Mouse (Mus musculus): ENCODE measurements around the gene Nt5c3b.

The Nt5c3b gene

DNA sequence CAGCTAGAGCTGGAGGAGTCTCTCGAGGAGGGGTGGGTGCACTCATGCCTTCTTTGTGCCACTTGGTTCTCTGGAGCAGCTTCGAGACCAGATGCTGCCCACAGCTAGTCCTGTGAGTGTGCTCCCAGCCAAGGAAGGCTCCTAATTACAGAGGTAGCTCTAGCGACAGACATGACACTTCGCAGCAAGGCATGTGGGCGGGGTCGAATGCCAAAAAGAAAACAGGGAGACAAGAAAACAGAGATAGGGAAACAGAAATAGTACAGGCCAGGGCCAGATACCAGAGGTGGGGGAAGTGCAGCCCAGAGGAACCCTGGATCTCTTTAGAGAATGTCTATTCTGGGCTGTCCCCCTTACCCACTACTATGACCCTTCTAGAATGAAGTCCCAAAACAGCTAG, 39.4 kb downstream of the Nt5c3b start:
- ATAC-seq (ENCODE audit: insufficient number of reproducible peaks, low FRiP score, low TSS enrichment), result no peak

DNA sequence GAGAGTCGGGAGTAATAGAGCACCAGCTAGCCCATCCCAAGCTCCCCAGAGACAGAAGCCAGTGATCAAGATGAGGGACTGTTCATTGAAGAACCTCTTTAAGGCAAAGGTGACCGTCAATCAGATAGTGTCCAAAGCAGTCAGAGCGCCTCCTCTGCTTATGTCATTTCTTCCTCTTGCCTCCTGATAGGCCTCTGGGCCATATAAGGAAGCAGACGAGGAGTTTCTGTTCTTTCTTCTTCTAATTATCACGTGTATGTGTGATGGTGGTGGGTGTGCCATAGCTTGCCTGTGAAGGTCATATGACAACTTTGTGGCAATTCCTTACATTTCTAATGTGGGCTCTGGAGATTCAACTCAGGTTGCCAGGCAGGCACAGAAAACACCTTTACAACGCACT, 40.8 kb downstream of the Nt5c3b start:
- no peak for ATAC-seq (ENCODE audit: insufficient number of reproducible peaks, low FRiP score, low TSS enrichment)

DNA sequence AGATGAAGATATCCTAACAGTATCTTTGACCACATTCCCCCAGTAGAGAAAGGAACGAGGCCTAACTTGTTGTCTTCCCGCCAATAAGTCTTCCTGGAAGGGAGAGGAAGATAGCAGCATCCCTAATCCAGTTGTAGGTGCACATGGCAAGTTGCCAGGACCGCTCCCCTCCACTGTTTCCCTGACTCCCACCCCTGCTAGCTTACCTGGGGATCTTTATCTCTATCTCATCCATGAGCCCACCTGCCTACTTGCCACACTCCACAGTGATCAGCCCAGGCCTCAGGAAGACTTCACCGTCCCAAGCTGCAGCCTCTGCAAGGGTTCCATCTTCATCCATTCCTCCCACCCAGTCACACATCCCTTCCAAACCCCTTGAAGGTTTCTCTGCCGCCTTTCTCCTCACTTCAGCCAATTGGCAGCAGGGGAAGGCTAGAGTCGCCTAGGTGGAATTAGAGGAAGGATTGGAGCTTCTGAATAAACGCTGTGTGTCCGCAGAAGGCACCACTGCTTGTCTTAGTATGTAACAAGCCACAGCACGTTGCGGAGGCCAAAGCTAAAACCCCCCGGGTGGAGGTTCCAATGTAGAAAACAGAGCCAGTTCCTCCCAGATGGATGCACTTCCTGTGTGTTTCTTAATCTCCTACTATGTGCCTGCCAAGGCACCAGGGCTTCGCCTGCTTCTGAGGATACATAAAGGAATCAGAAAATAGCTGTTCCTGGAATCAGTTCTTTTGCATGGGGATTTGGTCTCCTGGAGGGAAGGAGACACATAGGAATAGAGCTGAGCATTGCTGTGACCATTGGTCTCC, 41.7 kb downstream of the Nt5c3b start:
- no peak for ATAC-seq (ENCODE audit: insufficient number of reproducible peaks, low FRiP score, low TSS enrichment)

DNA sequence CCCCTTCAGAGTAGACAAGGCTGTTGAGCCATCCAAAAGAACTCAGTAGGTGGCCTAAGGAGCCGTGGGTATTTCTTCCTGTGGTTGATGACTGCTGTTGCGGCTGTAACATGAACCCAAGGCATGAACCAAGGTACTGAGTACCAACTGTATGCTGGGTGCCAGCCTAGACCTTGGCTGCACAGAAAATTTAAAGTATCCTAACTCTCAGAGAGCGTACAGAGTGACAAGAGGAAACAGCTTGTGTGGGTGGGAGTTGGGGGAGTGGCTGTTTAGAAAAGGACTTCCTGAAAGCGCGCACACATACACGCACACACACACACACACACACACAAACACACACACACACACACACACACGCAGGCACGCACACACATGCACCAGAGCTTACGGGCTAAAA, 42.3 kb downstream of the Nt5c3b start:
- ATAC-seq (ENCODE audit: insufficient number of reproducible peaks, low FRiP score, low TSS enrichment), result no peak

DNA sequence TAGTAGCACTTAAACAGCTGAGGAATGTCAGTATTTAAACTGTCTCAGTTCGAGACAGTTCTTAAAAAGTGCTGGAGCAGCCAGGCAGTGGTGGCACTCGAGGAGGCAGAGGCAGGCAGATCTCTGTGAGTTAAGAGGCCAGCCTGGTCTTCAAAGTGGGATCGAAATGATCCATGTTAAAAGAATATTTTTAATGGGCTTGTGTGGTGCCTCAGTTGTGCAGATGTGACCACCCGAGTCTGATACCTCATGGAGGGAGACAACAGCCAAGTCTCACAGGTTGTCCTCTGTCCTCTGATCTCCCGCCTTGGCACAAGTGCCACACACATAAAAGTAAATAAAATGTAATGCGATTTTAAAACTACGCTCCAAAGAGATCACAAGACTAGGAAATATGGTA, 43.1 kb downstream of the Nt5c3b start:
- no peak for ATAC-seq (ENCODE audit: insufficient number of reproducible peaks, low FRiP score, low TSS enrichment)

DNA sequence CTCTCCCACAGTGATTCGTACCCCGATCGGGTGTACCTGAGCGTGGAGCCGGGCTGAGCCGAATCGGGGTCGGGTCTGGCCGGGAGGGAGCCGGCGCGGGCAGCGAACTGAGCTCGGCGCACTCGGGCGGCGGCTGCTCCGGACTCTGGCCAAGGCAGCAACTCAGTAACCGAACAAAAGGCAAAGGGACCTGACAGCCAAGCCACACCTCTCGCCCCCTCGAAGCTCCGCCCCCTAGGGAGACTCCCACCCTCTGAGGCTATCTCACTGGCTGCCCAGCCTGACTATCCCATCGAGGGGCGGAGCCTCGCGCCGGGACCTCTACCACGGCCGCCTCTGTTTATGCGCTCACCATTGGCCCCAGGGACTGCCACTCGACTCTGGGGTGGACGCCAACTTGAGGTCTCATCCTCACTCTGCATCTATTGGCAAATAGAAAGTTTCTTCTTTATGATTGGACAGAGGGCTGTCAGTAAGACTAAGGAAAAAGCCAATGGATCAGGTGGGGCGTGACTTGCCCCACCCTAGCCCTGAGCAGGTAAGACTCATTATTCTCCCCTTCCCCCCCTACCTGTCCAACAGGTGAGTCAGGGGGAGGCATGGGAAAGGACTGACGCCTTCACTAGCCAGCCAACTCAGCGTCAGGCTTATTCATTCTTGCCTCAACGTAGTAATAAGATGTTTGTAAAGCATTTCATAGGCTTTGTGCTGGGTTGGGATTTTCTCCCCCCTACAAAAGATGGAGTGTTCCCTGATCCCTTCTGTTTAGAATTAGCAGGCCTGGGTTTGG, 43.8 kb downstream of the Nt5c3b start, which contains the start of gene Jup:
Gene Jup (minus strand): TSS at position 164 of the 790 bp plus-strand sequence.
- peak; percentile 94 for ATAC-seq (ENCODE audit: insufficient number of reproducible peaks, low FRiP score, low TSS enrichment)

DNA sequence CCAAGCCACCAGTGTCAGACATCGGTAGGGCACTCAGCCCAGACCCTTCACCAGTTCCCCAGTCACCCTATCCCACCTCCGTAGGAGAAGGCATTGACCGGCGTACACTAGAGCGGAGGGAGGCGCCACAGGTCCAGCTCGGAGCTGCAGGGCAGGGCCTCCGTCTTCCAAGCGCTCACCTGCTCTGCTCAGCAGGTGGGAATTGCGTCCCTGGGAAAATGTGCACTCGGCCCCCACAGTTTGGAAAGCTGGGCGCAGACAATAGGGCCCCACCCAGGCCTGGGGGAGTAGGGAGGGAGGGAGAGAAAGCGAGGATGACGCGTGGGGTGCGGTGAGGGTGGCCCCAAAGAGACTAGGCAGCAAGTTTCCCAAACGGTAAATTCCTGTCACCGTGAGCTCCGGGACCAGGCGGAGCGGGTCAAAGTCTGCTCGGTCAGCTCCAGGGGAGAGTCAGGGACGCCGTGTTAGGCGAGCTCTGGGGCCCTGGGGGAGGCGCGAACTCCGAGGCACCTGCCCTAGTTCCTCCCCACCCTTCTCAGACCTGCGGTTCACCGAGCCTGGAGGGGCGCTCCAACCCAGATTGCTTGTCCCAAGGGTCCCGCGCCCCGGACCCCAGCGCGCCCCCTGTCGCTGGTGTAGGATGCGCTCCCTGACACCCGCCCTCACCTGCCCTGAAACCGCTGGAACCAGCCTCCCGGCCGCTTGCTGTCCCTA, 44.6 kb downstream of the Nt5c3b start:
- 0 out of 2 replicates have a peak, but pooled peaks have one; percentile 2 for ATAC-seq (ENCODE audit: insufficient number of reproducible peaks, low FRiP score, low TSS enrichment)

DNA sequence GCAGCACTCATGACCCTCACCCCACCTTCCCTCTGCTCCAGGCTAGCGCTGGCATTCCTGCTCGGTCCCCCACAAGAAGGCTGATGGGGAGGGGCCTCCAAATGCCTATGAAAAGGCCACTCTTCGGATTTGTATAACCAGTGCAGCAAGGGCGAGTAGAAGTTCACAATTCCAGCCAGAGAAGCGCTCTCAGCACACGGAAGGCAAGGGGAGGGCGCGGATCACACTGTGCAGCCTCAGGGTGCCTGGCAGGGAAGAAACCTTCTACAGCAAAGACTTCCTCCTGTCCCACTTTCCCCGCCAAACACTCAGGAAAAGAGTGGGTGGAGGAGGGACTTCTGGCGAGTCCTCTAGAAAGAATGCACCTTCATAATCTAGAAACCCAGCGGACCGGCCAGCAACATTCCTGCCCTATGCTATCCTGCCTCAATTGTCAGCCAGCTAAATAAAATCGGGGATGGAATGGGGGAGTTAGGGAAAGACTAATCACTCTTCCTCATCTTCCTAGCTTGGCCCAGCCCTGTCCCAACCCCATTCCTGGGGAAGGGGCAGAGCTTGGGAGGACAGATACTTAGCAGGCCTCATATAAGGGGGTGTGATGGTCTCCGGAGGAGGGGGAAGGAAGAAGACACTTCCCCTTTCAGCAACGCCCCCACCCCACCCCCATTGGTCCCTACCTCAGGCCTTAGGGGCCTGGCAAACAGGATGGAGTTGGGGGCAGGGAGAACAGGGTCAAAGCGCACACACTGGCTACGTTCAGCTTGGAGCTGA, 45.6 kb downstream of the Nt5c3b start:
- ATAC-seq (ENCODE audit: insufficient number of reproducible peaks, low FRiP score, low TSS enrichment), result no peak

DNA sequence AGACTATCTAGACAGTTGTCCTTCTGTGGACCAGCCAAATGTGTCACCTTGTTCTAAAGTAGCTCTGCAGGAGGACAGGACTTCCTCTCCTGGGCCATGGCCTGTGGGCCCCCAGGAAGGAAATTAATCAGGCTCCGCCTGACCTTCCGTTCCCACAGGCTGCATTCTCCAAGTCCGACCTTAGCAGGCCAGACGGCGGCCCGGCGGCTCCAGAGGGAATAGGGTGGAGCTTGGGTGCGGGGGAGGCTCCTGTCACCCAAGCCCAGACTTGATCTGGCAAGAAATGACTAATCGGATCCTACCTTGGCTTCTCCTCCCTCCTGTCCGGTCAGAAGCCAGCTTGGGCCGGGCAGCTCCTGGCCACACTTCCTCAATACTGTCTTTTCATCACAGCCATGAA, 46.4 kb downstream of the Nt5c3b start:
- ATAC-seq (ENCODE audit: insufficient number of reproducible peaks, low FRiP score, low TSS enrichment), result 0 out of 2 replicates have a peak, but pooled peaks have one; percentile 34

DNA sequence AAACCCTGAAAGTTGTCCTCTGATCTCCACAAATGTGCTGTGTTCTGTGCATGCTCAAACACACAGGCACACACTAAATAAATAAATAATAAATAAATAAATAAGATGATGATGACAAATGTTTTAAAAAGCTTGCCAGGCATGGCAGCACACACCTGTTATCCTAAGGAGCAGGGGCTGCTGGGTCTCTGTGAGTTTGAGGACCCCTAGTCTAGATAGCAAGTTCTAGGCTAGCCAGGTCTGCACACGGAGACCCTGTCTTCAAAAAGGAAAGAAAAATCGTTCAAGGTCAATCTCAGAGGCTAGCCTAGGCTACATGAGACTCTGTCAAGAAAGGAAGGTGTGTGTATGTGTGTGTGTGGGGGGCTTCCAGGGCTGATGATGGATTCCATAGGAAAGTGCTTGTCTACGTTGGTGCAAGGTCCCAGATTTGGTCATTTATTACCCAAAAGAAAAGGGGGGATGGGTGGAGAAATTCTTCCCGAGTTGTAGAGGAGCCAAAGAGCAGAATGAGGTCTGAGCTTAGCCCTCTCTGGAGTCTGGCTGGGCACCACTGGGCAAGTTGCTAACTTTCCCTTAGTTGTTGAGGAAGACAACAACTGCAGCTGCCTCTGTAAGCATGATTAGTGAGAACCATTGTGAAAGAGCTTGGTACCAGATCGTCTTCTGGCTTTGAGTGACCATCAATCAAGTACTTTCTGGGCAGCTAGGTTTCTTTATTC, 47.1 kb downstream of the Nt5c3b start:
- ATAC-seq (ENCODE audit: insufficient number of reproducible peaks, low FRiP score, low TSS enrichment), result no peak

DNA sequence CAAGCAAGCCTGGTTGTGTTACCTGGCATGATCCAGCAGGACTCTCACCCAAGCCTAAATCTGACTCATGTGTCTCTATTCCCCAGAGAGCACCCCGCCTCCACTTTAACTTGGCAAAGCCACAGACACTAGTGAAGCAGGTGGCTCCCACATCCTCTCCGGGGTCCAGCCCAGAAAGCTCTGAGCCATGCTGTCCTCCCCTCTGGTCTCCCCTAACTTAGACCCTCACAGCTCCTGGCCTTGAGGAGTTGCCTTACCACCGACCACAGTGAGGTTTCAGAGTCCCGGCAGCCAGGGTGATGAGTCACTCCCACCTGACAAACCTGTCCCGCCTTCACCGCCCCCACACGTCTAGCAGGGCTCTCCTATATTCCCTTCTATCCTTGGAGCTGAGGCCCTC, 47.9 kb downstream of the Nt5c3b start:
- ATAC-seq (ENCODE audit: insufficient number of reproducible peaks, low FRiP score, low TSS enrichment), result no peak

DNA sequence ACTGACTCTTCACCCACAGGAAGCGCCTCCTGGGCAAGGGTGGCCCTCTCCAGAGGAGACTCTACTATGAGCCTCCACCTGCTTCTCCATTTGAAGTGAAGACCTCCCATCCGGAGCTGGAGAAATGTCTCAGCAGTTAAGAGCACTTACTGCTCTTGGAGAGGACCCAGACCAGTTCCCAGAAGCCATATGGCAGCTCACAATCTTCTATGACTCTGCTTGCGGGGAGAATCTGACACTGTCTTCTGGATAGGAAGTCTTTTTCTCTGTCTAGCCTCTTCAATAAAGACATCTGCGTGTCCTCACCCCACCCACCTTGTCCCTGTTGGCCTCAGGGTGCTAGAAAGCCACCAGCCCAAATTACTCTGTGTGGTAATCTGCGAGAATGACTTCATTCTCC, 48.6 kb downstream of the Nt5c3b start:
- no peak for ATAC-seq (ENCODE audit: insufficient number of reproducible peaks, low FRiP score, low TSS enrichment)

DNA sequence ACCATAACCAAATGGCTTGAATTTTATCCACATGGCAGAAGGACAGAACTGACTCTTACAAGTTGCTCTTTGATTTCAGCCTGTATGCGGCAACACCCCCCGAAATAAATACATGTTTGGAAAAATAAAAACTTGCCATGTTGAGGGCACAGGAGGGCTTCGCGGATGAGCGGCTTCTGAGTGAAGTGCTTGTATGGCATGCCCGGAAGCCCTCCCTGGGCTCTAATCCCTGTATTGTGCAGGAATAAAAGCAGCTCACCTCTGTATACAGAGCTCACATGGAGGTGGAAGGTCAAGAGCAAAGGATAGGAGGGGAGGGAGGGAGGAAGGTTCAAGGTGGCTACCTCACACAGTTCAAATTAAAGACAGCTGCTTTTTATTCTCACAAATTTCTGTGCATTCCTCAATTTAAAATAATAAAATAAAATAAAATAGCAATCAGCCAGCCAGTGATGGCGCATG, 49.7 kb downstream of the Nt5c3b start:
- no peak for ATAC-seq (ENCODE audit: insufficient number of reproducible peaks, low FRiP score, low TSS enrichment)

DNA sequence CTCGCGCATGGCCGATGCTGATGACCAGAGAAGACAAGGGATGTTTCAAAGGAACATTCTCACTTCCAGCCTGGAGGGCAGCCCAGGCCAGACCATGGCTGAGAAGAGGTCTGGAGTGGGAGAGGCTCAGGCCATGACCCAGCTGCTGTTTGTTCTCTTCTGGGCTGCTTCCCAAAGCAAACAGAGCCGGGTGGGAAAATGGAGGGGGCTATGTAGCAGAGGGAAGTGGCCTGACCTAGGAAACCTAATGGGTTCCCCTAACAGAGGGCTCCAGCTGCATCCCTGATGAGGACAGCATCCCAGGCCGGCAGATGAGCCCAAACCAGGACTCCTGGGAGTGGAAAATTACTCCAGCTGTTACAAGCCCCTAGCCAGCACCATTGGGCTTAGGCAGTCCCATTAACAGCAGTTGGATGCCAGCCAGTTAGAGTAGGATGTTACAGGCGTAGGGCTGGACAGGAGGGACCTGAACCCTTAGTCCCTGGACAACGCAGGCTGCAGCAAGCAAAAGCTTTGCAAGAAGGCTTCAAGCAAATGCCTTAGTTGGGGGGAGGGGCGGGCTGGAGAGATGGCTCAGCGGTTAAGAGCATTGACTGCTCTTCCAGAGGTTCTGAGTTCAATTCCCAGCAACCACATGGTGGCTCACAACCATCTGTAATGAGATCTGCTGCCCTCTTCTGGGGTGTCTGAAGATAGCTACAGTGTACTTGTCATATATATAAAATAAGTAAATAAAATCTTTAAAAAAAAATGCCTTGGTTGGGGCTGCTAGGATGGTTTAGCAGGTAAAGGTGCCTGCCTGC, 50.3 kb downstream of the Nt5c3b start:
- no peak for ATAC-seq (ENCODE audit: insufficient number of reproducible peaks, low FRiP score, low TSS enrichment)

DNA sequence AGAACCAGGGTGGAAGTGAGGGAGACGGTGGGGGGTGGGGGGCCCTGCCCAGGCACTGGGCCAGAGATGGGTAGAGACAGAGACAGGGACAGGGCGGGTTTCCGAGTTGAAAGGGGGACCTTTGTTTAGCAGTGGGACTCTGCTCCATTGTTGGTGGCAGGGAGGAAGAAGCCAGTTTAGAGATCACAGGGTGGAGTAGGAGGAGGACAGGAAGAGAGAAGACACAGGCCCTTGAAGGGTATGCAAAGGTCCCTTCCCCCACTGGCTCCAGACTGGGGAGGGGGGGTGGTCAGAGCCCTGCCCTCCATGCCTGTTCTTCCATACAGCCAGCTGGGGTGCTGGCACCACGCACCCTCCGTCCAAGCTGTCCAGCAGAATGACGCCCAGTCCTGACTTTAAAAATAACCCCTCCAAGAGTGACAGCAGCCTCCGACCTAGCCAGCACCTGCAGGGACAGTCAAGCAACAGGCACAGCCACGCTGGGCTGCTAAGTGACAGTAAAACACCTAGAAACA, 51.6 kb downstream of the Nt5c3b start:
- ATAC-seq (ENCODE audit: insufficient number of reproducible peaks, low FRiP score, low TSS enrichment), result peak; percentile 67; the same call in 1 of the 2 replicates

DNA sequence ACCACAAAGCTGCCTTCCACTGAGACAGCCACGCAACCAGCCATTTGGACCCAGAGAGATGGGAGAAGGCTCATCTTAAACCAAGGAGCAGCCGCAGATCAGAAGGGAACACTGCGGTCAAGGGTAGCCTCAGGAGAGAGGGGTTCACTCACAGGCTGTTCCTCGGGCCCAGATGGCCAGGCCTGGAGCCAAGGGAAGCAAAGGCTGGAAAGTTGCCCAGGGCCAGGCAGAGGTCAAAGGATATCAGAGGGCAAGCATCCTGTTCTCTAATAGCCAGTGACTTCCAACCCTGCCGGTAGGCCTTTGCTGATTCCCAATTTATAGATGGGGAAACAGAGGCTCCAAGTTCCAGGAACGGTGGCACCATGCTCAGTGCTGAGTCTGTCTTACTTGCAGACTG, 53.0 kb downstream of the Nt5c3b start:
- no peak for ATAC-seq (ENCODE audit: insufficient number of reproducible peaks, low FRiP score, low TSS enrichment)

DNA sequence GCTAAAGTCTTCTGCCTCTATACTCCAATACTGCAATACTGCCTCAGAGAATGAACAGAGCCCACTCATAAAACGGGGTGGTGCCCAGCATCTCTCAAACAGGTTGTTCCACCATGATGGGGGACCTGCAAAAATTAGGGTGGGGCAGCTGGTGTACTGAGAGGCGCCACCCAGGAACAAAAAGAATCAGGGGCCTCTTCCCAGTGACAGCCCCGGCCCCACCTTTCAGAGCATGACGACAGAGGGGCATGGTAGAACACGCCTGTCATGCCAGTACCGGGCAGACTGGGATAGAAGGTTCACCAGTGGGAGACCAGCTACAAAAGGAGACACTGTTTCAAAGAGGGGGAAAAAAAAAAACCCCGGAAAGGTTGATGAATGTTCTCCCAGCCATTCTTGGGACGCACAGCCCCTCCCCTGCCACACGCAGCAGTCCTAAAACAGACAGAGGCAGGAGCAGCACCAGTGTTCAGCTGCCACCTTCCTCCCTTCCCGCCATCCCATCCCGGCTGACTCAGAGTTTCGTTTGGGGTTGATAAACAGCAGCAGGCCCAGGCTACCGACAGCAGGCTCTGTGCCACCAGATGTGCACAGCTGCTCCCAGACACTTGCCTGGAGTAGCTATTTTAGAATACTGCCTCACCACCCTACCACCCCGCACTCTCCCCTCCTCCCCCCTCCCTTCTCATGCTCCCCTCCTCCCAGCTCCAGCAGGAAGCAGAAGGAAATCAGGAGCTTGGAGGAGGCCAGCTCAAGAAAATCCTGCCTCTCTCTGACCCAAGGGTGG, 53.8 kb downstream of the Nt5c3b start:
- no peak for ATAC-seq (ENCODE audit: insufficient number of reproducible peaks, low FRiP score, low TSS enrichment)

DNA sequence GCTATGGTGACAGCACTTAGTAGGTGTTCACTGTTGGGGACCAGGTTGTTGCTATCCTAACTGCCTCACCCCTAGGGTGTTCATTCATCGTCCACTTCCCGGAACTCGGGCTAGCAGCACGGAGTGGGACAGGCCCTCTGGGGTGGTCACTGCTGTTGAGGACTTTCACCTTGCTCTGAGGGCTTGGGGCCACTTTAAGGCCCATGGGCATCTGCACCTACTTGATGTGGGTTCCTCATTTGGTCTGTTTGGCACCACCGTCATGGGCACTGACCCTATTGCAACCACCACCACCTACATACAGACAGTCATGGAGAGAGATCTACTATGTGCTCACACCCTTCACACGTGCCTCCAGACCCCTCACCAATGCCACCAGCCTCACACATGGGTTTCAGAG, 54.5 kb downstream of the Nt5c3b start:
- no peak for ATAC-seq (ENCODE audit: insufficient number of reproducible peaks, low FRiP score, low TSS enrichment)

Data from cerebellum, adult (tissue).